Mouse (Mus musculus) embryonic facial prominence, embryonic 14.5 days (tissue): ENCODE results near the gene Usp7. TPM values are rescaled to one million over a fixed set of nuclear protein-coding genes. Genes with fewer than 3 reads are reported as not detected.

Experiments
- ATAC-seq: fragments of 200-750 bp; cut with Nextera tagmentation; 2 replicates; pipeline ENCODE4 v1.8.0; 2017; ENCODE audit warnings: low read depth, moderate number of reproducible peaks, moderate TSS enrichment
- DNase-seq: peaks from one replicate; pipeline ENCODE4 v3.0.0-alpha.2; 2015; ENCODE audit warnings: low spot score
- H3K27ac ChIP-seq: fragments of 300-500 bp; sonication (generic); replicated peaks from 2 replicates; pipeline ENCODE4 v1.5.1; 2014; ENCODE audit warnings: low read depth, mild to moderate bottlenecking, low read length, moderate library complexity
- H3K27me3 ChIP-seq: fragments of 300-500 bp; sonication (generic); replicated peaks from 2 replicates; pipeline ENCODE4 v1.6.1; 2014; ENCODE audit warnings: low read length; ENCODE audit not compliant: control insufficient read depth, insufficient read depth
- H3K36me3 ChIP-seq: fragments of 300-500 bp; sonication (generic); 2 replicates; pipeline ENCODE4 v1.6.1; 2014; ENCODE audit warnings: low read length, mixed read lengths; ENCODE audit not compliant: control insufficient read depth, insufficient read depth
- H3K4me1 ChIP-seq: fragments of 300-500 bp; sonication (generic); 2 replicates; pipeline ENCODE4 v1.6.1; 2014; ENCODE audit warnings: antibody characterized with exemption, low read length; ENCODE audit not compliant: control insufficient read depth, insufficient read depth
- H3K4me2 ChIP-seq: fragments of 300-500 bp; sonication (generic); 2 replicates; pipeline ENCODE4 v1.6.1; 2014; ENCODE audit warnings: low read depth, mild to moderate bottlenecking, low read length, moderate library complexity, mixed read lengths
- H3K4me3 ChIP-seq: fragments of 300-500 bp; sonication (generic); 2 replicates; pipeline ENCODE4 v1.5.1; 2014; ENCODE audit warnings: low read depth, mild to moderate bottlenecking, low read length
- H3K9ac ChIP-seq: fragments of 300-500 bp; sonication (generic); 2 replicates; pipeline ENCODE4 v1.6.1; 2014; ENCODE audit warnings: low read depth, mild to moderate bottlenecking, low read length, moderate library complexity, mixed read lengths
- H3K9me3 ChIP-seq: fragments of 300-500 bp; sonication (generic); 2 replicates; pipeline ENCODE4 v1.6.1; 2016; ENCODE audit warnings: low read length; ENCODE audit not compliant: control insufficient read depth
- WGBS: fragments of 180-500 bp; shearing (Covaris S2); extraction: QIAGEN DNeasy Blood & Tissue Kit; methylation state at CpG from one replicate; pipeline ENCODE4 v1.1.7; 2014; 5-methylcytosine and 5-hydroxymethylcytosine counted together
- polyA plus RNA-seq: library from polyadenylated mRNA; unstranded; fragments of >200 nt; fragmentation: Nextera tagmentation; extraction: Ambion mirVana; gene quantifications from 2 replicates; pipeline ENCODE4 v1.2.1, GENCODE M21; 2014

Gene Usp7
- polyA plus RNA-seq, 1 experiment from 2014 or later: 35.7 TPM

DNA sequence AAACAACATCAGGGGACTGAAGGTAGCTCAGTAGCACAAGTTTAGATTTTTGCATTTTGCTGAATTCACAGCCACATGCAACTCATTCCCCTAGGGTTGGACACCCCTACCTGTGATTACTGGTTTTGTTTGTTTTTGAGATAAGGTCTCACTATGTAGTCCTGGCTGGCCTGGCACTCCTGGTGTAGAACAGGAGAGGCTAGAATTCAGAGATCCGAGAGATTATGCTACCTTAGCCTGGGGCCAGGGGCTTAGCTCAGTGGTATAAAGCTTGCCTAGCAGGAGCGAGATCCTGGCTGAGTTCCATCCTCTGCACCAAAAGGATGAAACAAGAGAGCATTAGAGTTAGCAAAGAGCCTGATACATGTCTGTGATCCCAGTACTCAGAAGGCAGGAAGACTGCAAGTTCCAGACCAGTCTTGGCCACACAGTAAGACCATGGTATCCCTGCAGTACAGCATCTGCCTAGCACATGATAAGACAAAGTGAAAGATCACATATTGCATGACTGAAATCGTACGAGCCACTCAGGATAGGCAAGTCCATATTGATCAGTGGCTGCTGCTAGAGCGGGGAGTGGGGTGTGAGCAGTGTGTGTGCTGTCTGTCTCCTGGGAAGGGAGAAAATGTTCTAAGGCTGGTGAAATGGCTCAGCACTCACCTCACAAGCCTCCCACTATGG lies 40.4 kb downstream of the Usp7 start:
- no peaks in the 10 kb centered on the region for H3K27me3 ChIP-seq
- no peaks in the 10 kb centered on the region for H3K9me3 ChIP-seq
- peak; percentile 38 for DNase-seq
- no peaks in the 10 kb centered on the region for H3K4me1 ChIP-seq
- H3K36me3 ChIP-seq: no peaks in the 10 kb centered on the region
- no peak overlapping the region for H3K27ac ChIP-seq
- no peak overlapping the region for H3K4me3 ChIP-seq
- no peak overlapping the region for H3K4me2 ChIP-seq
- WGBS: 51% methylated on average over 5 of the region's 5 CpGs
- no peak overlapping the region for H3K9ac ChIP-seq
- ATAC-seq: peak; percentile 62; the same call in 1 of the 2 replicates

DNA sequence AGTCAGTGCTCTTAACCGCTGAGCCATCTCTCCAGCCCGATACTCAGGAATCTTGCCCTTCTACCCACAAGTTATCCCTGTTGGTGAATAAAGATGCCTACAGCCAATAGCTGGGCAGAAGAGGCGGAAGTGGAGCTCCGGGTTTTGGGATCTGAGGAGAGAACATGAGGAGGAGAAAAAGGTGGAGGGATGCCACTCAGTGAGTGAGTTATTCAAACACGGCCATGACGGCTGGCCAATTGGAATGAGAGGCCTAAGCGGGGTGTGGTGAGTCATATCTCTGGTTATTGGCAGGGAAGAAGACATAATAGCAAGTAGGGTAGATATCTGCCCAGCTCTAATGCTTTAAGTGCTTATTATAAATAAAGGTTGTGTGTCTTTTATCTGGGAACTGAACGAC lies 43.2 kb downstream of the Usp7 start:
- no peak overlapping the region for H3K4me2 ChIP-seq
- no peaks in the 10 kb centered on the region for H3K4me1 ChIP-seq
- H3K27ac ChIP-seq: no peak overlapping the region
- no peak for DNase-seq
- no peak for ATAC-seq
- H3K36me3 ChIP-seq: no peaks in the 10 kb centered on the region
- no peak overlapping the region for H3K9ac ChIP-seq
- WGBS: 93% methylated on average over 8 of the region's 8 CpGs
- no peak overlapping the region for H3K4me3 ChIP-seq
- H3K9me3 ChIP-seq: no peaks in the 10 kb centered on the region
- no peaks in the 10 kb centered on the region for H3K27me3 ChIP-seq

DNA sequence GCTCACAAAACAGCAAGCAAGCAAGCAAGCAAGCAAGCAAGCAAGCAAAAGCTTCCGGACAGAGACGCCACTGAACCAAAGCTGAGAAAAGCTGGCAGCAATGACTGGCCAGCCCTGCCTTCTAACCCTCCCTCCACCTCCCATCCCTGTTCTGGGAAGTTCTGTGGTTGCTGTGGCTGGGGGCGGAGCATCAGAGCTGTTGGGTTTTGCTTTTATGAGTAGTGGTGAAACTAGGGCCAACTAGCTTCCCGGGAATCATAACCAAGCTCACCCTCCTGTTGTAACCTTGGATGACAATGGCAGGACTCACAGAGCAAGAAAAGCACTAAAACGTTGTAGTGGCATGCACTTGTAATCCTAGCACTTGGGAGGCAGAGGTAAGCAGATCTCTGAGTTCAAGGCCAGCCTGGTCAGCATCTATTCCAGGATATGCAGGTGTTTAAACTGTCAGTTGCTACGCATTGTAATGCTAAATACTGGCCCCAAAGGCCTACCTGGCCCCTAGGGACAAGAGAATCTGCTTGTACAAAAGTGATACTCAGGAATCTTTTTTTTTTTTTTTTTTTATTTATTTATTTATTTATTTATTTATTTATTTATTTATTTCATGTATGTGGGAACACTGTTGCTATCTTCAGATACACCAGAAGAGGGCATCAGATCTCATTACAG lies 43.8 kb downstream of the Usp7 start:
- H3K4me3 ChIP-seq: no peak overlapping the region
- no peak for DNase-seq
- WGBS: 72% methylated on average over 6 of the region's 6 CpGs
- no peak overlapping the region for H3K9ac ChIP-seq
- no peak overlapping the region for H3K27ac ChIP-seq
- no peak for ATAC-seq
- no peaks in the 10 kb centered on the region for H3K4me1 ChIP-seq
- no peaks in the 10 kb centered on the region for H3K36me3 ChIP-seq
- H3K4me2 ChIP-seq: no peak overlapping the region
- H3K27me3 ChIP-seq: no peaks in the 10 kb centered on the region
- H3K9me3 ChIP-seq: no peaks in the 10 kb centered on the region

DNA sequence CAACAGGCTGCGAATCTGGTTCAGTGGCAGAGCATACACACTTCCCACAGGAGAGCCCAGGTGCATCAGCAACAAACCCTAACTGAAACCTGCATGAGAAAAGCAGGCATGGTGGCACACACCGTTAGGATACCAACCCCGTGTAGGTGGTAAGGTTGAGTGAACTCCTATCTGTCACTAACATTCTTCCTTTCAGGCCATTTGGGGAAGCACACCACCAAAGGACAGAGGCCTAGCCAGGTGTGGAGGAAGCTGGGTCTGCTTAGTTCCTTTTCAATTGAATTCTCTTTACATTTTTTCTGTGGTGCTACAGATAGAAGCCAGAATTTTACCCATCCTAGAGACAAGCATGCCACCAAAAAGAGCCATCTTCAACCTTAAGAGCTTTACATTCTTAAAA lies 44.3 kb downstream of the Usp7 start:
- H3K4me3 ChIP-seq: no peak overlapping the region
- H3K27ac ChIP-seq: no peak overlapping the region
- no peaks in the 10 kb centered on the region for H3K27me3 ChIP-seq
- H3K4me1 ChIP-seq: no peaks in the 10 kb centered on the region
- H3K4me2 ChIP-seq: no peak overlapping the region
- H3K36me3 ChIP-seq: no peaks in the 10 kb centered on the region
- DNase-seq: no peak
- no peak for ATAC-seq
- no peak overlapping the region for H3K9ac ChIP-seq
- 82% methylated on average over 3 of the region's 3 CpGs for WGBS
- H3K9me3 ChIP-seq: no peaks in the 10 kb centered on the region

DNA sequence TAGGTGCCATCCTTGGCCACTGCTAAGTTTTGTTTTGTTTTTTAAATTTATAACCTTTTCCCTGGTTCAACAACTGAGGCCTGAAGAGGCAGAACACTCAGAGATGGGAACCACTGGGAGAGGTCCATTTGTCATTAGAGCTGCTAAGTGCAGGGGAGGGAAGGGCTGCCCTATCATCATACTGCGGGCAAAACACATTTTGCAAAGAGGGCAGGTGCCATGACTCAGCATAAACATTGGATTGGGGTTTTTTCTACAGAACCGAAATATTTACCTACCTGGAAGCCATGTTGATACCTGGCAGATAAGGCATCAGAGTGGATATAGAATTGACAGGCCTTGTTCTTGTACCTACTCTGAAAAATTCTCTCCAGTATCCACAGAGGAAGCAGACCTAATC lies 45.6 kb downstream of the Usp7 start:
- no peaks in the 10 kb centered on the region for H3K9me3 ChIP-seq
- no peak overlapping the region for H3K9ac ChIP-seq
- no peaks in the 10 kb centered on the region for H3K27me3 ChIP-seq
- no peaks in the 10 kb centered on the region for H3K4me1 ChIP-seq
- no peak overlapping the region for H3K27ac ChIP-seq
- no peak overlapping the region for H3K4me3 ChIP-seq
- ATAC-seq: no peak
- H3K4me2 ChIP-seq: no peak overlapping the region
- WGBS: 82% methylated on average over 2 of the region's 2 CpGs
- no peaks in the 10 kb centered on the region for H3K36me3 ChIP-seq
- DNase-seq: no peak

DNA sequence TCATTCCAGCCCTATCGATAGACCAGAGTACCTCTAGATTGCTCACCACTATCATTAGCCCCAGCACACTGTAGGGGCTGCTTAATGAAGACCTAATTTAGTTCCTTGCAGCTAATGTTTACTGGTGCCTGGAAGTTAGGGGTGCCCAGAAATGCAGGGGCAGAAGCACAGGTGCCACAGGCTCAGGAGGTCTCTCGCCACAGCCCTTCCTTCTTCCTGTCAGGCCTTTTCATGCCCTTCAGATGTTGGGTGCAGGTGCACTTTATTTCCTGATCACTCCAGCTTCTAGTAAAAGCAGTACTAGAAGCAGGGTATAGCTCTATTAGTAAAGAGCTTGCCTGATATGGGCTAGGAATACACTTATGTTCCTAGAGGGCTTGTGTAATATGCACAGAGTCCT lies 46.4 kb downstream of the Usp7 start:
- H3K4me1 ChIP-seq: no peaks in the 10 kb centered on the region
- WGBS: 92% methylated on average over 2 of the region's 2 CpGs
- ATAC-seq: no peak

DNA sequence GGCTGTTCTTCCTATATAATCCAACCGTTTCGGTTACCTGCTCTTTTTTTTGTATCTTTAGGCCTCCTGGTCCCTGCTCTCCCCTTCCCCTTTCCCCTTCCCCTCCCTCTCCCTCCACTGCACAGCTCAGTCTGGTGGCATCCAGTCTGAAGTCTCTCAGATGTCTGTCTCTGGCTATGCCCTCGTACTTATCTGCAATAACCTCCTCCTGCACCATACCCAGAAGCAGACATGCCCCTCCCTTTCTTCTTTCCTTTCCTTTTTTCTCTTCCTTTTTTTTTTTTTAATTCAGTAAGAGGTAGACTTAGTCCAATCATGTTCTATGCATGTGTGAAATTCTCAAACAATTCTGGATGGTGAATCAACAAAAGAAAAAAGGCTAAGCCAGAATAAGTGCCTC lies 48.1 kb downstream of the Usp7 start:
- 69% methylated on average over 3 of the region's 3 CpGs for WGBS
- DNase-seq (no peak), ATAC-seq (no peak)
- H3K27ac ChIP-seq: no peak overlapping the region
- H3K9me3 ChIP-seq: no peaks in the 10 kb centered on the region; the same call in 1 of the 2 replicates
- no peaks in the 10 kb centered on the region for H3K27me3 ChIP-seq
- H3K4me3 ChIP-seq: no peak overlapping the region
- H3K9ac ChIP-seq: no peak overlapping the region
- H3K36me3 ChIP-seq: no peaks in the 10 kb centered on the region
- H3K4me1 ChIP-seq: no peaks in the 10 kb centered on the region
- H3K4me2 ChIP-seq: no peak overlapping the region

More for the DNA sequence above, 46.4 kb downstream of the Usp7 start:
- no peak overlapping the region for H3K4me3 ChIP-seq
- H3K4me2 ChIP-seq: no peak overlapping the region
- H3K36me3 ChIP-seq: no peaks in the 10 kb centered on the region
- no peak for DNase-seq
- H3K27me3 ChIP-seq: no peaks in the 10 kb centered on the region
- no peak overlapping the region for H3K27ac ChIP-seq
- no peak overlapping the region for H3K9ac ChIP-seq
- no peaks in the 10 kb centered on the region for H3K9me3 ChIP-seq

DNA sequence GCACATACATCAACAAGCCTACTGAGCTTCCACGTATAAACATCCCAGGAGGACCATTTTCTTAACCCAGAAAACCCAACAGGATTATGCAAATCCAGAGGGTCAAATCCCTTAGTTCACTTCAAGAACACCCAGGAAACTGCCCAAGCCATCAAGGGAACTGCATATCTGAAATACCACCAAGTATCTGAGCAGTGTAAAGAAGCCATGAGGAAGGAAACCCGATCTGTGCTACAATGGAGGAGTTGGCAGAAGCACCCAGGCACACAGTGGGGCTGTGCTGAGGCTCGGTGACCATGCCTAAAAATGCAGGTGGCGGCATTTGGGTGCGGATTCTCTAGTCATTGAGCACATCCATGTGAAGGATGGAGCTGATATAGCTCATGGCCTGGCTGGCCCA lies 50.4 kb downstream of the Usp7 start:
- Histone ChIP-seq H3K4me2 (no peak overlapping the region), H3K36me3 (no peaks in the 10 kb centered on the region), H3K27ac (no peak overlapping the region), H3K4me1 (peaks cover 6% of the 10 kb centered on the region), H3K9ac (no peak overlapping the region), H3K9me3 (no peaks in the 10 kb centered on the region; the same call in 1 of the 2 replicates), H3K27me3 (no peaks in the 10 kb centered on the region), H3K4me3 (no peak overlapping the region)
- WGBS: 68% methylated on average over 5 of the region's 5 CpGs
- no peak for DNase-seq
- no peak for ATAC-seq

DNA sequence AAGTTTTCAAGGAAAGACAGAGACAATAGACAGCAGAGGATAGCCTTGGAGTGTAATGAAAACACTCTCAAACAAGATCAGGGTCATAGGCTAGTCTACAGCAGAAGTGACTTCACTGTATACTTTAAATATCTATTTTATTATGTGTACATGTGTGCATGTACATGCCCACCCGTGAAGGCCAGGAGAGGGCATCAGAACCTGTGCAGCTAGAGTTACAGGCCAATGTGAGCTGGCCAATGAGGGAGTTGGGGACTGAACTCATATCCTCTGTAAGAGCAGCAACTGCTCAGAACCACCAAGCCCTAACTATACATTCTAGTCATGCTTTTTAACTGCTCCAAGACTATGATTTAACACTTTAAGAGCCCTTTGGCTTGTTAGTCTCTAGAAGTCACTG lies 51.0 kb downstream of the Usp7 start:
- Histone ChIP-seq H3K9ac (no peak overlapping the region), H3K4me3 (no peak overlapping the region), H3K27ac (no peak overlapping the region), H3K27me3 (no peaks in the 10 kb centered on the region), H3K4me2 (no peak overlapping the region), H3K4me1 (peaks cover 12% of the 10 kb centered on the region), H3K9me3 (no peaks in the 10 kb centered on the region; the same call in 1 of the 2 replicates), H3K36me3 (no peaks in the 10 kb centered on the region)
- ATAC-seq (no peak), DNase-seq (no peak)
- WGBS: 37% methylated on average over 1 of the region's 1 CpGs
